Mouse (Mus musculus): ENCODE data around the gene Ankfy1.
A peak's percentile ranks its signal among the peaks of the same experiment; 100 is the strongest.

DNA sequence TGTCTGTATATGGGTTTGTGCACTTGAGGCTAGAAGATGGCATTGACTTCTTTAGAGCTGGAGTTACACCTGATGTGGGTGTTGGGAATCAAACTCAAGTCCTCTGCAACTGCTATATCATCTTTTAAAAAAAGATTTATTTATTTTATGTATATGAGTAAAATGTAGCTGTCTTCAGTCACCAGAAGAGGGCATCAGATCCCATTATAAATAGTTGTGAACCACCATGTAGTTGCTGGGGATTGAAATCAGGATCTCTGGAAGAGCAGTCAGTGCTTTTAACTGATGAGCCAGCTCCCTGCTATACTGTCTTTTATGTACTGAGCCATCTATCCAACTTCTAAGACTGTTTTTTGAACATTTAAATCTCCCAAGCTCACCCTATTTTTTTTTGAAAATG is 29.9 kb upstream of the Ankfy1 start:
- TF ChIP-seq CTCF (IDR thresholded peaks at IDR 0.05; ENCODE audit: low read depth): peak; percentile 34
- no peak for TF ChIP-seq EP300 (IDR thresholded peaks at IDR 0.05; ENCODE audit: low read depth)
